Mouse (Mus musculus) kidney, postnatal 0 days (tissue): Measurements from ENCODE around the gene Cga. TPM values are rescaled to one million over a fixed set of nuclear protein-coding genes. Genes with fewer than 3 reads are reported as not detected.

Source experiments
- ATAC-seq: fragments of 200-750 bp; cut with Nextera tagmentation; replicated peaks from 2 replicates; pipeline ENCODE4 v1.8.0; 2017; ENCODE audit warnings: low read depth, moderate number of reproducible peaks, moderate TSS enrichment, moderate library complexity; ENCODE audit not compliant: low FRiP score
- DNase-seq: peaks from one replicate; pipeline ENCODE4 v3.0.0-alpha.2; 2016; ENCODE audit warnings: low spot score
- H3K27ac ChIP-seq: fragments of 300-500 bp; sonication (generic); 2 replicates; pipeline ENCODE4 v1.5.1; 2014; ENCODE audit warnings: mild to moderate bottlenecking
- H3K27me3 ChIP-seq: fragments of 300-500 bp; sonication (generic); 2 replicates; pipeline ENCODE4 v1.6.1; 2014; ENCODE audit warnings: low read length, mixed read lengths; ENCODE audit not compliant: insufficient read depth
- H3K36me3 ChIP-seq: fragments of 300-500 bp; sonication (generic); 2 replicates; pipeline ENCODE4 v1.6.1; 2014; ENCODE audit warnings: low read length, mixed read lengths; ENCODE audit not compliant: insufficient read depth
- H3K4me1 ChIP-seq: fragments of 300-500 bp; sonication (generic); replicated peaks from 2 replicates; pipeline ENCODE4 v1.6.1; 2014; ENCODE audit warnings: antibody characterized with exemption, low read length, mixed read lengths; ENCODE audit not compliant: insufficient read depth
- H3K4me2 ChIP-seq: fragments of 300-500 bp; sonication (generic); 2 replicates; pipeline ENCODE4 v1.6.1; 2014; ENCODE audit warnings: mild to moderate bottlenecking, low read length, moderate library complexity, mixed read lengths
- H3K4me3 ChIP-seq: fragments of 300-500 bp; sonication (generic); replicated peaks from 2 replicates; pipeline ENCODE4 v1.5.1; 2014; ENCODE audit warnings: low read depth, low read length
- H3K9ac ChIP-seq: fragments of 300-500 bp; sonication (generic); 2 replicates; pipeline ENCODE4 v1.6.1; 2014; ENCODE audit warnings: low read depth, low read length
- H3K9me3 ChIP-seq: fragments of 300-500 bp; sonication (generic); replicated peaks from 2 replicates; pipeline ENCODE4 v1.6.1; 2016; ENCODE audit warnings: low read length, inconsistent platforms, mixed read lengths
- CTCF ChIP-seq: IDR thresholded peaks from 2 replicates; pipeline ENCODE4 v1.5.1; 2016; ENCODE audit warnings: antibody characterized with exemption, low read depth, mild to moderate bottlenecking, moderate library complexity
- WGBS: fragments of 180-500 bp; shearing (Covaris S2); extraction: QIAGEN DNeasy Blood & Tissue Kit; methylation state at CpG from one replicate; pipeline ENCODE4 v1.1.7; 2014; 5-methylcytosine and 5-hydroxymethylcytosine counted together
- polyA plus RNA-seq: library from polyadenylated mRNA; unstranded; fragments of >200 nt; fragmentation: Nextera tagmentation; extraction: Ambion mirVana; gene quantifications from 2 replicates; pipeline ENCODE4 v1.2.1, GENCODE M21; 2015

Cga gene
- polyA plus RNA-seq, 1 experiment from 2014 or later: not detected

DNA sequence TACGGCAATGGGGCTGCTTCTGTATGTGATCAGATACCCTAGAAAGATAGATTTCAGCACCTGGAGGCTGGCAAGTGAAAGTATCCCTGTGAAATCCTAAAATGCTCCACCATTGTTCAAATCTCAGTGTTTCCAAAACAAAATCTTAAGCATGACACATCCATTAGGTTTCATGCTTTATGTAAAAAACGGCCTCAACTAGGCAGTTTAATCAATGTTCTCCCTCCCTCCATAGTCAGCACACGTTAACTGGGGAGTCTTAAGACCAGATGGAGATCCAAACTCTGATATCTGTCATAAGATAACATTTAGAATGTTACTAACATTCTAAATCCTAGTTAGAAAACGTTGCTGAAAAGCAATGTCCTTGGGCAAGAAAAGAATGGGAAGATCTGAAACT lies 11.7 kb upstream of the Cga start:
- Histone ChIP-seq H3K27ac (peak overlapping the region; percentile 98), H3K27me3 (no peaks in the 10 kb centered on the region), H3K36me3 (no peaks in the 10 kb centered on the region), H3K4me1 (peaks cover 6% of the 10 kb centered on the region; the same call in 1 of the 2 replicates), H3K4me2 (peak overlapping the region; percentile 68), H3K4me3 (peak overlapping the region; percentile 92), H3K9ac (peak overlapping the region; percentile 98), H3K9me3 (no peaks in the 10 kb centered on the region)
- no peak for DNase-seq
- 6% methylated on average over 4 of the region's 4 CpGs for WGBS
- TF ChIP-seq CTCF: no peak
- no peak for ATAC-seq

DNA sequence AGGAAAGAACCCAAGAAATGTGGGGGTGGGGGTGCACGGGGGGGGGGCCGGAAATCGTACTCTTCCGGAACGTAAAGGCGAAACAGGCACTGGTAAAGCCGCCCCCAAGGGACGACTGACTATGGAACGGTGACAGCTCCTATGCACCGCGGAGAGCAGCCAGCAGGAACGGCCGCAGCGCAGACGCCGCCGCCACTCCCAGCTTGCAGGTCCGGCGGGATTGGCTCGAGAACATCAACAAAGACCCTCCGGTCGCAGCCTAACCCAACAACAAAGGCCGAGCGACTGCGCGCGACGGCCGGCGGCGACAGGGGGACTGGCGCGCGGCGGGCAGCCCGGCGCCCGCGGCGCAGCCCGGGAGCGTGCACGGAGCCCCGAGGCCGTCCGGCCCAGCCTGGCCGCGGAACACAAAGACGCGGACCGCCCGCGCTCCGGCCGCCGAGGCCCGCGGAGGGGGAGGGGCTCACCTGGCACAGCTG lies 11.2 kb upstream of the Cga start:
- Histone ChIP-seq H3K36me3 (no peaks in the 10 kb centered on the region), H3K9ac (peak overlapping the region; percentile 98), H3K4me3 (peak overlapping the region; percentile 92), H3K4me2 (peak overlapping the region; percentile 68), H3K9me3 (no peaks in the 10 kb centered on the region), H3K27ac (peak overlapping the region; percentile 98), H3K4me1 (peaks cover 6% of the 10 kb centered on the region; the same call in 1 of the 2 replicates), H3K27me3 (no peaks in the 10 kb centered on the region)
- under 1% methylated on average over 27 of the region's 58 CpGs for WGBS
- DNase-seq (peak; percentile 78), ATAC-seq (peak; percentile 72)
- no peak for TF ChIP-seq CTCF

DNA sequence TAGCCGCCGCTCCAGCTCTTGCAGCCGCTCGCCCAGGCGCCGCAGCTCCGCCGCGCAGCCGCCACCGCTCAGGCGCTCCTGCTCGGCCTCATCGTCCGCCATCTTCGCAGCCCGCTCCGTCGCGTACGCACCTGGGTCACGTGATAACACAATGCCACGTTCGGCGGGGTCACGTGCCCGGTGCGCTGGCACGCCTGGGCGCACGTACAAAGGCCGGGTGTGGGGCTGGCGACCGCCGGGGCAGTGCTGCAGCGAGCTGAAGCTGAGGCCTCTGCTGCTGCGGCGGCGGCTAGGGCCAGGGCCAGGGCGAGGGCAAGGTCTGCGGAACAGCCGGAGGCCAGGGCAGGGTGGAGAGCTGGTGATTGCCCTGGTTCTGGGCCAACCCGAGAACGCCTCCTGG lies 10.8 kb upstream of the Cga start, which contains the start of gene Zfp292:
Gene Zfp292 (minus strand): TSS at position 143 of the 400 bp plus-strand sequence.
- Histone ChIP-seq H3K4me3 (peak within 1 kb of the TSS; percentile 92), H3K36me3 (no peaks in the 10 kb centered on the region), H3K4me1 (peaks cover 6% of the 10 kb centered on the region; the same call in 1 of the 2 replicates), H3K27me3 (no peaks in the 10 kb centered on the region), H3K9ac (peak within 1 kb of the TSS; percentile 98), H3K4me2 (peak within 1 kb of the TSS; percentile 68), H3K27ac (peak within 1 kb of the TSS; percentile 98), H3K9me3 (no peaks in the 10 kb centered on the region)
- DNase-seq (peak; percentile 93), ATAC-seq (peak; percentile 95)
- under 1% methylated on average over 44 of the region's 44 CpGs for WGBS
- no peak for TF ChIP-seq CTCF

GRCm38 (mm10) chr4:34883366-34884029 lies 10.1 kb upstream of the Cga start:
- no peak for TF ChIP-seq CTCF
- WGBS: 31% methylated on average over 16 of the region's 16 CpGs

GRCm38 (mm10) chr4:34885631-34886351 lies 7.8 kb upstream of the Cga start:
- Histone ChIP-seq H3K4me1 (peaks cover 6% of the 10 kb centered on the region; the same call in 1 of the 2 replicates), H3K4me3 (0 out of 2 replicates have a peak overlapping the region, but pooled peaks have one; percentile 70), H3K9me3 (no peaks in the 10 kb centered on the region), H3K9ac (no peak overlapping the region), H3K27me3 (peaks cover 17% of the 10 kb centered on the region), H3K36me3 (no peaks in the 10 kb centered on the region), H3K4me2 (peak overlapping the region; percentile 87), H3K27ac (no peak overlapping the region)
- ATAC-seq (no peak), DNase-seq (no peak)
- TF ChIP-seq CTCF: no peak
- WGBS: 61% methylated on average over 9 of the region's 9 CpGs

More at GRCm38 (mm10) chr4:34883366-34884029, 10.1 kb upstream of the Cga start:
- Histone ChIP-seq H3K4me1 (peaks cover 6% of the 10 kb centered on the region; the same call in 1 of the 2 replicates), H3K4me3 (peak overlapping the region; percentile 92), H3K36me3 (no peaks in the 10 kb centered on the region), H3K4me2 (peak overlapping the region; percentile 68), H3K9ac (peak overlapping the region; percentile 98; the same call in 1 of the 2 replicates), H3K27me3 (peaks cover 2% of the 10 kb centered on the region; the same call in 1 of the 2 replicates), H3K27ac (peak overlapping the region; percentile 98), H3K9me3 (no peaks in the 10 kb centered on the region)
- DNase-seq: peak; percentile 12
- ATAC-seq: no peak

GRCm38 (mm10) chr4:34886490-34887111 lies 7.0 kb upstream of the Cga start:
- Histone ChIP-seq H3K27ac (peak overlapping the region; percentile 85), H3K4me1 (0 out of 2 replicates have a peak, but pooled peaks cover 4% of the 10 kb centered on the region), H3K27me3 (peaks cover 17% of the 10 kb centered on the region), H3K36me3 (no peaks in the 10 kb centered on the region), H3K4me3 (peak overlapping the region; percentile 70), H3K4me2 (peak overlapping the region; percentile 87), H3K9ac (peak overlapping the region; percentile 82), H3K9me3 (no peaks in the 10 kb centered on the region)
- ATAC-seq (peak; percentile 70), DNase-seq (peak; percentile 92)
- WGBS: under 1% methylated on average over 47 of the region's 48 CpGs
- no peak for TF ChIP-seq CTCF
